In genomic region chr3:122471017-122471721, GRCm38 (mm10) we compare ENCODE assay signal across 10 mouse cellular contexts.
DNase-seq lines count a peak whose midpoint lies in the region; ATAC-seq lines count a peak whose summit lies in the region.
"Had no signal": no experiment of that assay in that cellular context is flagged by ENCODE, and none has a peak within 500 bp of the region (broad histone marks: within the 10 kb centered on the region; RNA-seq: fewer than 3 reads in every experiment).

No protein-coding gene starts in this region.

- no peak overlapping the region for H3K4me2 ChIP-seq in hindbrain, embryonic 16.5 days (ENCODE audit: low read length)
- no peak overlapping the region for H3K4me2 ChIP-seq in hindbrain, embryonic 12.5 days (replicated peaks)
- H3K4me2 ChIP-seq in neural tube, embryonic 15.5 days = no peak overlapping the region
- no peak overlapping the region for H3K4me2 ChIP-seq in kidney, embryonic 14.5 days (replicated peaks; ENCODE audit: low read depth, low read length)
- H3K4me2 ChIP-seq: liver, embryonic 13.5 days had no signal

- no peaks in the 10 kb centered on the region for H3K27me3 ChIP-seq in hindbrain, embryonic 16.5 days (replicated peaks; ENCODE audit: control insufficient read depth, insufficient read depth, low read length)
- no peaks in the 10 kb centered on the region for H3K27me3 ChIP-seq in hindbrain, embryonic 12.5 days
- no peaks in the 10 kb centered on the region for H3K27me3 ChIP-seq in embryonic facial prominence, embryonic 10.5 days (replicated peaks; ENCODE audit: low read depth, poor library complexity, severe bottlenecking)
- no peaks in the 10 kb centered on the region for H3K27me3 ChIP-seq in neural tube, embryonic 15.5 days (replicated peaks)
- H3K27me3 ChIP-seq in kidney, embryonic 14.5 days (ENCODE audit: control insufficient read depth, insufficient read depth, low read length) = no peaks in the 10 kb centered on the region
- H3K27me3 ChIP-seq: liver, embryonic 13.5 days had no signal

- no peaks in the 10 kb centered on the region for H3K9me3 ChIP-seq in hindbrain, embryonic 16.5 days (ENCODE audit: control insufficient read depth, low read length)
- no peaks in the 10 kb centered on the region for H3K9me3 ChIP-seq in hindbrain, embryonic 12.5 days (replicated peaks)
- H3K9me3 ChIP-seq in embryonic facial prominence, embryonic 10.5 days = no peaks in the 10 kb centered on the region
- no peaks in the 10 kb centered on the region for H3K9me3 ChIP-seq in neural tube, embryonic 15.5 days (replicated peaks)
- no peaks in the 10 kb centered on the region for H3K9me3 ChIP-seq in kidney, embryonic 14.5 days (ENCODE audit: control insufficient read depth, low read length)
- H3K9me3 ChIP-seq: liver, embryonic 13.5 days had no signal

- H3K4me3 ChIP-seq in hindbrain, embryonic 16.5 days (ENCODE audit: low read length) = no peak overlapping the region
- no peak overlapping the region for H3K4me3 ChIP-seq in hindbrain, embryonic 12.5 days
- no peak overlapping the region for H3K4me3 ChIP-seq in embryonic facial prominence, embryonic 10.5 days
- H3K4me3 ChIP-seq in neural tube, embryonic 15.5 days (replicated peaks) = no peak overlapping the region
- no peak overlapping the region for H3K4me3 ChIP-seq in kidney, embryonic 14.5 days (ENCODE audit: low read length)
- H3K4me3 ChIP-seq: liver, embryonic 13.5 days had no signal

- H3K9ac ChIP-seq in hindbrain, embryonic 16.5 days (ENCODE audit: low read depth, low read length) = no peak overlapping the region
- no peak overlapping the region for H3K9ac ChIP-seq in hindbrain, embryonic 12.5 days
- H3K9ac ChIP-seq in neural tube, embryonic 15.5 days (replicated peaks) = no peak overlapping the region
- H3K9ac ChIP-seq in kidney, embryonic 14.5 days (ENCODE audit: low read depth, low read length) = no peak overlapping the region
- H3K9ac ChIP-seq: liver, embryonic 13.5 days had no signal

- peak; percentile 59 for DNase-seq in adipocyte (ENCODE audit: low spot score)
- peak; percentile 50 for DNase-seq in embryonic facial prominence, embryonic 10.5 days (ENCODE audit: low spot score)
- no peak for DNase-seq in right cerebral cortex, postnatal 4 days
- DNase-seq in layer of hippocampus, adult 9-11 months = no peak
- DNase-seq: heart, postnatal 4 days; liver, embryonic 13.5 days had no signal

- peaks cover 13% of the 10 kb centered on the region for H3K4me1 ChIP-seq in hindbrain, embryonic 16.5 days (ENCODE audit: control insufficient read depth, insufficient read depth, low read depth, low read length)
- peaks cover 20% of the 10 kb centered on the region for H3K4me1 ChIP-seq in hindbrain, embryonic 12.5 days
- peaks cover 59% of the 10 kb centered on the region for H3K4me1 ChIP-seq in embryonic facial prominence, embryonic 10.5 days
- peaks cover 30% of the 10 kb centered on the region for H3K4me1 ChIP-seq in neural tube, embryonic 15.5 days
- H3K4me1 ChIP-seq in kidney, embryonic 14.5 days (ENCODE audit: control insufficient read depth, insufficient read depth, low read length) = peaks cover 14% of the 10 kb centered on the region

- no peak overlapping the region for H3K27ac ChIP-seq in hindbrain, embryonic 16.5 days (ENCODE audit: low read depth, low read length)
- H3K27ac ChIP-seq in hindbrain, embryonic 12.5 days = no peak overlapping the region
- peak overlapping the region; percentile 4; the same call in 1 of the 2 replicates for H3K27ac ChIP-seq in embryonic facial prominence, embryonic 10.5 days (replicated peaks)
- H3K27ac ChIP-seq in neural tube, embryonic 15.5 days (replicated peaks) = no peak overlapping the region
- no peak overlapping the region for H3K27ac ChIP-seq in kidney, embryonic 14.5 days (ENCODE audit: low read depth, low read length)
- H3K27ac ChIP-seq: liver, embryonic 13.5 days had no signal

- no peaks in the 10 kb centered on the region for H3K36me3 ChIP-seq in hindbrain, embryonic 16.5 days (ENCODE audit: control insufficient read depth, insufficient read depth, low read length)
- no peaks in the 10 kb centered on the region for H3K36me3 ChIP-seq in hindbrain, embryonic 12.5 days
- H3K36me3 ChIP-seq in embryonic facial prominence, embryonic 10.5 days (replicated peaks) = no peaks in the 10 kb centered on the region
- no peaks in the 10 kb centered on the region for H3K36me3 ChIP-seq in neural tube, embryonic 15.5 days
- no peaks in the 10 kb centered on the region for H3K36me3 ChIP-seq in kidney, embryonic 14.5 days (ENCODE audit: control insufficient read depth, insufficient read depth, low read length)
- H3K36me3 ChIP-seq: liver, embryonic 13.5 days had no signal

- ATAC-seq in hindbrain, embryonic 16.5 days = peak; percentile 15; the same call in 1 of the 2 replicates
- ATAC-seq in hindbrain, embryonic 12.5 days (ENCODE audit: low FRiP score) = no peak
- peak; percentile 39 for ATAC-seq in neural tube, embryonic 15.5 days (ENCODE audit: low FRiP score)
- no peak for ATAC-seq in kidney, embryonic 14.5 days (ENCODE audit: low FRiP score, low TSS enrichment)

- 63% methylated on average over 12 of the region's 12 CpGs for WGBS in hindbrain, embryonic 16.5 days
- 67% methylated on average over 12 of the region's 12 CpGs for WGBS in hindbrain, embryonic 12.5 days
- 43% methylated on average over 12 of the region's 12 CpGs for WGBS in embryonic facial prominence, embryonic 10.5 days
- WGBS in neural tube, embryonic 15.5 days = 51% methylated on average over 12 of the region's 12 CpGs
- 65% methylated on average over 12 of the region's 12 CpGs for WGBS in kidney, embryonic 14.5 days

Comparison
In these comparisons a context has a peak if more than half of its experiments do, and no peak if none do; other contexts are left out.
1. ATAC-seq: peak in hindbrain, embryonic 16.5 days (single experiment) and neural tube, embryonic 15.5 days (single experiment); none in hindbrain, embryonic 12.5 days (single experiment) and kidney, embryonic 14.5 days (single experiment).
2. DNase-seq: peak in adipocyte (single experiment) and embryonic facial prominence, embryonic 10.5 days (single experiment); none in right cerebral cortex, postnatal 4 days (single experiment) and layer of hippocampus, adult 9-11 months (single experiment).